Mouse (Mus musculus): ENCODE results near the gene Tmem178. TPM values are rescaled to one million over a fixed set of nuclear protein-coding genes. Genes with fewer than 3 reads are reported as not detected.

The Tmem178 gene
- total RNA-seq, 1 experiment from 2014 or later = not detected

DNA sequence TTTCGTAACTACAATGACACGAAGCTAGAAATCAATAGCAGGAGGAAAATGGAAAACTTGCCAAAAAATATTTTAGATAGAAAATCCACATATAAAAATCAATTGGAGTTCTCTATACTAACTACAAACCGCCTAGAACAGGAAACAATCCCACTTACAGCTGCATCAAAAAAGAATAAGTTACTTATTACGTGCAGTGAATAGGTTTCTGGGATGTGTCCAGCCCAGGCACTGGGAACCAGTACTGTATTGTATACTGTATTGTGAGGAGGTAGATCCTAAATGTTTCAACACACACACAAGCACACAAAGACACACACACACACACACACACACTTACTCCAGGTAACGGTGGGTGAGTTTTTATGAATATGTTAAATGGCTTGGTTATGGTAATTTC lies 32.8 kb downstream of the Tmem178 start:
- ATAC-seq (replicated peaks; ENCODE audit: insufficient number of reproducible peaks, low FRiP score, low TSS enrichment, poor library complexity, severe bottlenecking) = no peak

DNA sequence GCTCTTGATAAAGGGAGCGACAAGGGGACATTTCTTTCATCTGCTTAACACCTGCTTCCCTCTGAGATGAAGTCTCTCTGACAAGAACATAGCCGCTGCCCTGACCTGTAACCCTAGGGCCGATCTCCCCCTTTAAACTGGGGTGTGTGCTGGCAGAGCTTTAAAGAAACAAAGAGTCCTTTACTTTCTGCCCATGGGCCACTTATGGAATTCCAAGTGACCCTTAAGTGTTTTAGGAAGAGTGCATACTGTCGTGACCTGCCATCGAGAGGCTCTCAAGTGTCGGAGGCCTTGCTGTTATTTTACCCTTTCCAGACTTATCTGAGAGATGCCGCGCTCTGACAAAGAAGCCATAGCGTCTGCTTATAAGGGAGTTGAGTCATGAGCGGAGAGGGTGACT lies 35.7 kb downstream of the Tmem178 start:
- no peak for ATAC-seq (replicated peaks; ENCODE audit: insufficient number of reproducible peaks, low FRiP score, low TSS enrichment, poor library complexity, severe bottlenecking)

GRCm38 (mm10) chr17:80981721-80982411 lies 37.4 kb downstream of the Tmem178 start:
- ATAC-seq (replicated peaks; ENCODE audit: insufficient number of reproducible peaks, low FRiP score, low TSS enrichment, poor library complexity, severe bottlenecking) = no peak

- ATAC-seq (replicated peaks; ENCODE audit: insufficient number of reproducible peaks, low FRiP score, low TSS enrichment, poor library complexity, severe bottlenecking) = peak; percentile 42; the same call in 1 of the 2 replicates
These were observed 38.0 kb downstream of the Tmem178 start for GRCm38 (mm10) chr17:80982412-80982787.

- no peak for ATAC-seq (replicated peaks; ENCODE audit: insufficient number of reproducible peaks, low FRiP score, low TSS enrichment, poor library complexity, severe bottlenecking)
These were observed 38.5 kb downstream of the Tmem178 start for GRCm38 (mm10) chr17:80982976-80983375.

GRCm38 (mm10) chr17:80991535-80992127 lies 47.2 kb downstream of the Tmem178 start:
- ATAC-seq (replicated peaks; ENCODE audit: insufficient number of reproducible peaks, low FRiP score, low TSS enrichment, poor library complexity, severe bottlenecking) = no peak

DNA sequence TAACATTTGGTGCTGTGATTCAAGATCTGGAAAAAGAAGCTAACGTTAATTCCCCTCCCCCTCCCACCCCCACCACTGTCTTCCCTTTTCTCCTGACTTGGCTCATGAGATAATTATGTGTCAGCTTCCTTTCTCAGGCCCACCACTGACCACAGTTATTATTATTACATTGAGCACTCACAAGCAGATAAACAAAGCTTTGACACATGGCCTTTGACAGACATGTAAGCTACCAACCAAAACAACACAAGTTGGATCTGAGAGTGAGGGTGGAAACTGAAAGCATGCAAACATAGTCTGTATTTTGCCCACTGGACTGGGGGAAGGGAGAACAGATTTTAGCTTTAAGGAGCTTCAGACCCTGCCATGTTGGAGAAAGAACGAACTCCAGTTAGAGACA lies 52.8 kb downstream of the Tmem178 start:
- no peak for ATAC-seq (replicated peaks; ENCODE audit: insufficient number of reproducible peaks, low FRiP score, low TSS enrichment, poor library complexity, severe bottlenecking)

- no peak for ATAC-seq (replicated peaks; ENCODE audit: insufficient number of reproducible peaks, low FRiP score, low TSS enrichment, poor library complexity, severe bottlenecking)
These were observed 54.5 kb downstream of the Tmem178 start for GRCm38 (mm10) chr17:80998958-80999357.

- no peak for ATAC-seq (replicated peaks; ENCODE audit: insufficient number of reproducible peaks, low FRiP score, low TSS enrichment, poor library complexity, severe bottlenecking)
These were observed 56.6 kb downstream of the Tmem178 start for GRCm38 (mm10) chr17:81001010-81001409.

- no peak for ATAC-seq (replicated peaks; ENCODE audit: insufficient number of reproducible peaks, low FRiP score, low TSS enrichment, poor library complexity, severe bottlenecking)
These were observed 57.2 kb downstream of the Tmem178 start for GRCm38 (mm10) chr17:81001647-81002046.

DNA sequence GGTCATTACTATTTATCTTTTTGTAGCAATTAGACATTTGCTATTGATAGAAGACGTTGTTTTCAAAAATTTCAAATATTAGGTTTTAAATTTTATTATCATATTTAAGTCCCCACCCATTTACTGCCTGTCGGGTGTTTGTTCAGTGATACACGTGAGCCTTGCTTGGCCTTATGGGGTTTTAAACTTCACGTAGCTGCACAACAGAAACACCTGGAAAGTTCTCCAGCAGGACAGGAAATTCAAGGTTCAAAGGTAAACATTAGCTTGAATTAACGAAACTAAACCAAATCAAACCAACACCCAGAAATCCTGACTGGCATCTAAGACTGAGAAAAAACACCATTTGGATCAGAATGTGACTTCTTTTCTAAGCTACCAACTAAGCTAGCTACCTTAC lies 57.7 kb downstream of the Tmem178 start:
- no peak for ATAC-seq (replicated peaks; ENCODE audit: insufficient number of reproducible peaks, low FRiP score, low TSS enrichment, poor library complexity, severe bottlenecking)

DNA sequence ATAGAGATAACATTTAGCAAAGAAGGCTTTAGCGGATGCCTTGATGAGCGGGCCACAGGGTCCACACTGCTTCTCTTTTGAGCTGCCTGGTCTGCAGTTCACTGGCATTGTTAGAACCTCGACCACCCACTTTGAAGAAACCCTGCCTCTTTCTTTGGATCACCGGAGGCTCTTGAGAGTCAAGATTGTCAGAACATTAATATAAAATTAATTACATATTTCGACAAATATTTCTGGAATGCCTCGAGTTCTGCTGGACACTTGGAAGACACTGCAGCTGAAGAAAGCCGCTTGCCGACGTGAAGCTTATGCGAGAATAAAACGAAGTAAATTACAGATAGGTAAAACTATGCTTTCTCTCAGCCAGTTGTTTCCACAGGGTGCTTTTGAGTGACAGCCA lies 60.0 kb downstream of the Tmem178 start:
- no peak for ATAC-seq (replicated peaks; ENCODE audit: insufficient number of reproducible peaks, low FRiP score, low TSS enrichment, poor library complexity, severe bottlenecking)

- no peak for ATAC-seq (replicated peaks; ENCODE audit: insufficient number of reproducible peaks, low FRiP score, low TSS enrichment, poor library complexity, severe bottlenecking)
These were observed 60.9 kb downstream of the Tmem178 start for GRCm38 (mm10) chr17:81005292-81005691.

DNA sequence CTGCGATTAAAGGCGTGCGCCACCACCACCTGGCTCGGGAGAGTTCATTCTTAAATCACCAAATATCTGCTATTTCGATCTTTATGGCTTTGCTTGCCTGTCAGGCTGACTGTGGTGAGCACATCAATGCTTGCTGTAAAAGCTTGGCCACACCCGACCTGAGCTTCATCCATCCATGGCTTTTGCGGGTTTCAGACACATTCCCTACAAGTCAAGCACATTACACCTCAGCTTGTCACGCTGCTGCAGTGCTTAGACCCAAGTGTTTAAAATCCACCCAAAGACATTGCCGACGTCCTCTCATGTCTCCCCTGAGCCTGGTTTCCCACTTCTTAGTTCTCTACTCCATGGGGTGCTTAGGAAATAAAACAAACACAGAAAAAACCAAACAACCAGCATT lies 64.7 kb downstream of the Tmem178 start:
- no peak for ATAC-seq (replicated peaks; ENCODE audit: insufficient number of reproducible peaks, low FRiP score, low TSS enrichment, poor library complexity, severe bottlenecking)

DNA sequence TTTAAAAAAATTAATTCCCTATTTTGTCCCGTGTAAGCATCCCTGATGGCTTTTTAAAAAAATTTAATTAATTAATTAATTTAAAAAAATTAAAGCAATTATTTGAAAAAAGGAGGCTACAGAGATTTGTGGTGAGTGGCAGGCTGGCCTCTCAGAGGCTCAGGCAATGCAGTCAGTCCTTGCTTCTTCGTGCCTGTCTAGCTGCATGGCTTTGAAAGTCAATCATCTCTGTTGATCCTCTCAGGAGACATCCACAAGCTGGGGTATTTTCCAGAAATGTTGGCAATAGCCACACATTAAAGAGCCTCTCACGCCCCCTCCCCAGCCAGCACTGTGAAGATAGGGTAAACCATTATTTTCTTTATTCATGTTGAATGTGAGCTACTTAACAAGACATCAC lies 65.8 kb downstream of the Tmem178 start:
- no peak for ATAC-seq (replicated peaks; ENCODE audit: insufficient number of reproducible peaks, low FRiP score, low TSS enrichment, poor library complexity, severe bottlenecking)

- ATAC-seq (replicated peaks; ENCODE audit: insufficient number of reproducible peaks, low FRiP score, low TSS enrichment, poor library complexity, severe bottlenecking) = no peak
These were observed 66.6 kb downstream of the Tmem178 start for GRCm38 (mm10) chr17:81010844-81011685.

GRCm38 (mm10) chr17:81015814-81016447 lies 71.5 kb downstream of the Tmem178 start:
- ATAC-seq (replicated peaks; ENCODE audit: insufficient number of reproducible peaks, low FRiP score, low TSS enrichment, poor library complexity, severe bottlenecking) = no peak

GRCm38 (mm10) chr17:81017132-81017531 lies 72.7 kb downstream of the Tmem178 start:
- no peak for ATAC-seq (replicated peaks; ENCODE audit: insufficient number of reproducible peaks, low FRiP score, low TSS enrichment, poor library complexity, severe bottlenecking)

DNA sequence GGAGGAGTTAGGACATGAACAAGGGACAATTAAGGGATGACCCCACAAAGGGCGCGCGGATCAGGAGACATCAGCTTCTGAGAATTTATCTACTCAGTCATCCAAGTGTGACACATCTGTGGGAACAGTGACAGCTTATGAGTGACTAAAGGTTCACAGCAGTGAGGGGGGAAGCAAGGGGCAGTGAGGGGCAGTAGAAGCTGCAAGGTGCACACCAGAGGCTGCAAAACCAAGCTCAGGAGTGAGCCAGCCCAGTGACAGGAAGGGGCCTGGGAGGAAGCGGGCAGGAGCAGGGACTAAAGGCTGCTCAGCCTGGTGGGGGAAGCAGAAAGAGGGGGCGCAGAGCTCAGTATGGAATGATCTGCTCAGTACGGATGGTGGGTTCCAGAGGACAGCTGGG lies 82.9 kb downstream of the Tmem178 start:
- ATAC-seq (replicated peaks; ENCODE audit: insufficient number of reproducible peaks, low FRiP score, low TSS enrichment, poor library complexity, severe bottlenecking) = no peak

Data from monocyte, adult 5-6 weeks (primary cell).